Mouse (Mus musculus) Patski (cell line): ENCODE data around the gene Nrxn3. TPM values are rescaled to one million over a fixed set of nuclear protein-coding genes. Genes with fewer than 3 reads are reported as not detected.

Experiments used
- ATAC-seq: fragments of 100-300 bp; one replicate; pipeline ENCODE4 v1.8.0; 2021
- CTCF ChIA-PET: fragments of 350-600 bp; sonication (Branson Sonifier 250); formaldehyde crosslinking; loops from one replicate; lab custom pipeline; 2022; ENCODE audit warnings: inconsistent platforms; lab: Charles Lee
- POLR2A ChIA-PET: fragments of 350-600 bp; sonication (Branson Sonifier 250); formaldehyde crosslinking; loops from one replicate; lab custom pipeline; 2022; ENCODE audit warnings: antibody characterized with exemption, inconsistent platforms; lab: Charles Lee
- DNase-seq: peaks from one replicate; pipeline ENCODE4 v3.0.0-alpha.2; 2011; ENCODE audit warnings: low read depth, low spot score
- H3K27me3 ChIP-seq: fragments of 371-371 bp; one replicate; pipeline ENCODE4 v1.5.1; 2021
- CTCF ChIP-seq: fragments of 100-300 bp; IDR thresholded peaks from one replicate; pipeline ENCODE4 v1.5.1; 2021
- in situ Hi-C: fragments of 300-500 bp; cut with MboI; formaldehyde crosslinking; loops from 3 replicates; pipeline ENCODE4 v1.11.1; 2018; ENCODE audit warnings: low pct_unique_long_range_greater_than_20kb, mixed read lengths
- polyA plus RNA-seq: library from polyadenylated mRNA; unstranded; gene quantifications from one replicate; pipeline ENCODE4 v1.2.3, GENCODE M21; 2021

Gene Nrxn3
- polyA plus RNA-seq, 1 experiment from 2014 or later = not detected

DNA sequence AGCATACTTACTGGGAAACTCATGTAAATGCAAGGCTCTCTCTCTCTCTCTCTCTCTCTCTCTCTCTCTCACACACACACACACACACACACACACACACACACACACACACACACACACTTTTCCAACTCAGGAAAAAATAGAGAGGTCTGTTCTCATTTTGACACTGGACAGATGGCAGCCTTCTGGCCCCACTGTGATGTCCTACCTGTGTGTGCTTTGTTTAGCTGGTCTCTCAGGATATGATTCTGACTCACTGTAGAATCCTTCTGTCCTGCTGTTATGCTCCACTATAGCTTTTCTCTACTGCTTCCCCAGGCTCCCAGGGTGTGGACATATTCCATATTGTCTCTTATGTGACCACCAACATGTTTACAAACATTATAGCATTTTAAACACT, 1363.2 kb downstream of the Nrxn3 start:
- in situ Hi-C loops = no loop called here
- POLR2A ChIA-PET = no interaction called here
- H3K27me3 ChIP-seq = no peaks in the 10 kb centered on the region

DNA sequence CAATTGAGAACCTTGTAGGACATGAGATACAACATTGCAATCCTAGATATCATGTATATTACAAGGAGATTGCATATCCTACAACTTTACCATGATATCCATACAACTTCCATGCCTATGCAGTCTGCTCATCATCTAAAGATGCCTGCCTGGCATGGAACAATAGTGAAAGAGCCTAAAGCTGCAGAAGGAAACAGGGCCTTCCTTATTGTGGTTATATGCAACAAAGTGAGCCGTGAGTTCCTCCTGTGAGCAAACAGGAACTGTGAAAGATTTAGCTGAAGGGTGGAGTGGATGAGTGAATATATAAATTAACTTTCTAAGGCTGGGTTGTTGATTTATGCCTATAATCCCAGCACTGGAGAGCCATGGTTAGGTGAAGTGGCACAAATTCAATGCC, 1373.1 kb downstream of the Nrxn3 start:
- no peak for ATAC-seq
- no peak for TF ChIP-seq CTCF
- POLR2A ChIA-PET = no interaction called here
- in situ Hi-C loops = no loop called here
- CTCF ChIA-PET = interaction anchor here (0.7 kb wide), 1 partner anchor 19 kb away, joined by 3 read pairs; no protein-coding TSS in a partner anchor
- no peaks in the 10 kb centered on the region for H3K27me3 ChIP-seq
- DNase-seq = no peak

More for the DNA sequence above, 1363.2 kb downstream of the Nrxn3 start:
- ATAC-seq (no peak), DNase-seq (no peak)
- no peak for TF ChIP-seq CTCF
- CTCF ChIA-PET = no interaction called here

DNA sequence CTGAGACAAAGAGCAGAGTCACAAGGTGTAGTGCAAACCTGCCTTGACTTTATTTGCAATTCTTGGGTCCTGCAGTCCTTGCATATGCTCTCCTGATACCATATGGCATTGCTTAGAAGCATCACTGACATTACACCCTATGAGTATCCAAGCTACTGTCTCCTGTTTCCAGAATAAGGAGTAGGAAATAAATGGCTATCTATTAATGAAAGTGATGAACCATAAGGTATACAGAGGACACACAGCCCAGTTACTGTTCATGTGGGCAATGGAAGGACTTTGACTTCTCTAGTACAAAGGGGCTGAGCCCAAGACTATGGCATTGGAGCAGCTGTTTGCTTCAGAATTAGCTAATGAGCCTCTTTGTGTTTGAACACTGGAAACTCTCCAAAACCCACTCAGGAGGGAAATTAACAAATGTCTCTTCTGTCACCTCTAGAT, 1390.7 kb downstream of the Nrxn3 start:
- no peak for TF ChIP-seq CTCF
- in situ Hi-C loops = no loop called here
- CTCF ChIA-PET = interaction anchor here (1.5 kb wide), 1 partner anchor 18 kb away, joined by 3 read pairs; no protein-coding TSS in a partner anchor
- DNase-seq (no peak), ATAC-seq (no peak)
- no peaks in the 10 kb centered on the region for H3K27me3 ChIP-seq
- POLR2A ChIA-PET = no interaction called here

DNA sequence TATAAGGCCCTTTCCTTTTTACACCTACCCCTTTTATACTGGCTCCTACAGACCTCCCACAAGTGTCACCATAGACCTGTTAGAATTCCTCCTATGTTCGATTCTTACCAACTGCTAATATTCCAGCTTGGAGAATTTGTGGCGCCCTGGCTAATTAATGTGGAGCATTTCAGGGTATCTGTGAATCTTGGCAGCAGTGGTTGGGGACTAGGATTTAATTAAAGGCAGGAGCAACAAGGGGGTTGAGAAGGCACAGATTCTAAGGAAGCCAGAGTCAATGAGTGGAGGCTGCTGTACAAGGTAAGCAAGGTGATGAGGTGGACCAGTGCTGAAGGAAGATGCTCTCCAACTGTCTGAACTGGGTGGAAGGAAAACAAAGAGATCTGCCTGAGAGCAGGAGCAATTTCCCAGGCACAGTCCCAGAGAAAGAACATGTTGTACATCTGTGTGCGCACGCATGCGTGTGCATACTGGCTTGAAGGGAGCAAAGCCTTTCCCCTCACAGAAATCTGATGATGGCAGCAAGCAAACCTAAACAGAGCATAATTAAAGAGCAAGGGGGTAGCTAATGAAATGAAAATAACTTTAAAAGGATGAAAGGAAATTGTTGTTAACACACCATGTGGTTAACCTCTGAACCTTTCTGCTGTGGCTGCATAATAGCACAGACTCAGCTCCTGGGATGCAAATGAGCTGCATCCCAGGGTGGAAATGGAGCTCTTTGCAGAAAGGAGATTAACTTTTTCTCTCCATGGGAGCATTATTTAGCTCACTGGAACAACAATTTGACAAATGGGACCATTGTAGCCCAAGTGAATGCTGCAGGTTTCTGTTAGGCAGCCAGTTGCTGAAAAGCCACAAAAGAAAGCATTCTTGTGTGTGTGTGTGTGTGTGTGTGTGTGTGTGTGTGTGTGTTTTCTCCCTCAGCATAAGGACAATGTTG, 1409.5 kb downstream of the Nrxn3 start:
- DNase-seq (peak; percentile 1), ATAC-seq (no peak)
- in situ Hi-C loops = no loop called here
- ChIA-PET CTCF (no interaction called here), POLR2A (interaction anchor here (0.7 kb wide), 1 partner anchor 827 kb away, joined by 4 read pairs; no protein-coding TSS in a partner anchor)
- H3K27me3 ChIP-seq = no peaks in the 10 kb centered on the region
- no peak for TF ChIP-seq CTCF

DNA sequence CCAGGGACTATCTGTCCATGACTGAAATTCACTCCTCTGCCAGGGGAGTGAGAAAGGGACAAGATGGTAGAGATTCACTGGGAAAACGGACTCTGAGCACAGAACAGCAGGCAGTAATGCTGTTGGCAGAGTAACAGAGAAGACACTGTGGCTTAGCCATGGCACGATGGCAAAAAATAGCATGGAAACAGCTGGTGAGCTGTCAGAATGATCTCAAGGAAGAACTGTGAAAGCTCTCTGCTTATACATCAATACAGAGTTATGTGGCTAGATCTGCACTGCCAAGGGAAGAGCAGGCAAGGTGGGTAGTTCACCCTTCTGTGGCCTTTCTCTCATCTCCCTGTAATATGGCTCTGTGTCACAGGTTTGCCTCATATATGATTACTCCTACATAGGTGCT, 1419.3 kb downstream of the Nrxn3 start:
- H3K27me3 ChIP-seq = no peaks in the 10 kb centered on the region
- DNase-seq (no peak), ATAC-seq (no peak)
- in situ Hi-C loops = no loop called here
- POLR2A ChIA-PET = no interaction called here
- CTCF ChIA-PET = no interaction called here
- TF ChIP-seq CTCF = no peak

DNA sequence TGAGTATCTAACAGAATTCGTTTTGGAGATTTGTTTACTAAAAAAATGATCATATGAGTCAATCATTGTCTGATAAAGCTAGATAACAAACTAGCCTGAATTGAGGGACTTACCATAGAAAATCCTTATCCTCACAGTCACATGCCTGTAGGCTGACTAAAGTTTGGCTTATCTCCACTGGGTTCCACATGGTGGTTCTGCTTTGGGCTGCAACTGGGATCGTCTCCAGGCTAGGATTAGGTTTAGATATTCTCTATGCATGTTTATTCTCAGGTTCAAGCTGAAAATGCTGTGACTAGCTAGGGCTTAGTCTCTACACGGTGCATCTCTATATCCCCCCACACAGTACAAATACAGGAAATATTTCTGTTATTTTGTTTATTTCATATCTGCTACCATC, 1421.6 kb downstream of the Nrxn3 start:
- TF ChIP-seq CTCF = no peak
- no peaks in the 10 kb centered on the region for H3K27me3 ChIP-seq
- DNase-seq = no peak
- no peak for ATAC-seq
- in situ Hi-C loops = no loop called here
- ChIA-PET POLR2A (no interaction called here), CTCF (interaction anchor here (0.6 to 1.0 kb wide), 2 partner anchors 15 to 825 kb away, joined by 3 to 4 read pairs; no protein-coding TSS in a partner anchor)

DNA sequence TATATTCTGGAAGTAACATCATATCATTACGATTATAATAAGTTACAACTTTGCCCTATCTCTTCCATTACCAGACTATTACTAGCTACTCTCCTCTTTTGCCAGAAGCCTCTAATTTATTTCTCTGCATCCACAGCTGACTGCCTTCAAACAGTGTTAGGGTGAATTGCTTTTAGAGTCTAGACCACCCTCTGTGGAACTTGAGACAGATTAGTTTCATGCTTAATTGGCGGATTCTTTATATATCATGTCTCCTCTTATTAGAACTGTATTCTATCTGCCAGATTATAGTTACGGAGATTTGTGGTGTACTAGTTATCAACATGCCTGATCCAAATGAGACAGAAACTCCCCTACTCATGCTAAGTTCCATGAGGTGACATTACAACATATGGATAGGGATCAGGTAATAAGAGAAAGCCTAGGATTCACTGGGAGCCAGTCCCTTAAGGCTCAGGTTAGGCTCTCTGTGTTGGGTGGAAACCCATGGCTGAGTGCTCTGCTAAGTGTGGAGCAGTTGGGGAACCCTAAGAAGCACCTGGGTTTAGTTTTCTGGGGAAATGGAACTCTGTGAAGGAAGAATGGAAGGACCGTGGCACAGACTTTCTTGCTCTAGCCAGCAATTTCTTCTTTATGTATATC, 1435.6 kb downstream of the Nrxn3 start:
- no peak for ATAC-seq
- ChIA-PET POLR2A (no interaction called here), CTCF (no interaction called here)
- in situ Hi-C loops = loop anchor here (25.0 kb wide), 2 partner anchors 646 to 1154 kb away; no protein-coding TSS in a partner anchor
- H3K27me3 ChIP-seq = no peaks in the 10 kb centered on the region
- DNase-seq = no peak
- TF ChIP-seq CTCF = no peak

DNA sequence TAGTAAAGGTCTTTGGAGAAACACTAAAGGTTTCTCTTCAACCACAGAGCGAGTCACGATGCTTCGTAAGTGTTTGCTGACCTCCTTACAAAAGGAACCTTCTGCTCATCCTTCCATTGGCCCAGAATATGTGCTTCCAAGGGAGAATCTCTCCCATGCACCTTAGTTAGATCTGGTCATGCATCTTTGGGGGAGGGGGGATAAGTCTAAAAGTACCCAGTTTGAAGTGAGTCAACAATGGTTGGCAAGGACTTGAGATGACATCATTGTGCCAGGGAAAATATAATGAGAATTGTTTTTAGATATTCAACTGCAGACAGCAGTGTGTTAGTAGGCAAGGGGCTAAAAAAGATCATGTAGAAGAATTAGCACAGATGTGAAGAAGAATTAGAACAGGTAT, 1437.2 kb downstream of the Nrxn3 start:
- CTCF ChIA-PET = interaction anchor here (0.9 to 1.1 kb wide), 2 partner anchors 11 to 15 kb away, joined by 3 to 4 read pairs; no protein-coding TSS in a partner anchor

DNA sequence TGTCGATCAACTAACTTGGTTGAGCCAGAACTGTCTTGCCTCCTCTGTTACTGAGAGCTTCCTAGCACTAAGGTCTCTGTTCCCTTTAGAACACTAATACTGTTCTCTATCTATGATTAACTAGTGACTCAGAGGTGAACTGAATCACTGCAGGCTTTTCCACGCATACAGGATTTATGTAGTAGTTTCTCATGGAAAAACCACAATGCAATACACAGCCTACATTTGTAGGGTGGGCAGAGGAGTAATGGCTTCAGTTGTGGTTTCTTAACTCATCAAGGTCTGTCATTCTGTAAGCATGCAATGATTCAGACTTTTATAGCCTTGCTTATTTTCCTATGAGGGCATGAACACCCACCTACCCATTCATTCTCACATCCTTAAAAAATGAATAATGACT, 1443.4 kb downstream of the Nrxn3 start:
- CTCF ChIA-PET = no interaction called here
- peak; percentile 97 for ATAC-seq
- TF ChIP-seq CTCF = no peak
- peak; percentile 60 for DNase-seq
- POLR2A ChIA-PET = no interaction called here
- H3K27me3 ChIP-seq = no peaks in the 10 kb centered on the region
- in situ Hi-C loops = loop anchor here (10.0 to 25.0 kb wide), 3 partner anchors 191 to 1146 kb away; no protein-coding TSS in a partner anchor

More for the DNA sequence above, 1437.2 kb downstream of the Nrxn3 start:
- H3K27me3 ChIP-seq = no peaks in the 10 kb centered on the region
- POLR2A ChIA-PET = no interaction called here
- TF ChIP-seq CTCF = no peak
- ATAC-seq (no peak), DNase-seq (no peak)
- in situ Hi-C loops = loop anchor here (10.0 to 25.0 kb wide), 3 partner anchors 185 to 1152 kb away; no protein-coding TSS in a partner anchor

DNA sequence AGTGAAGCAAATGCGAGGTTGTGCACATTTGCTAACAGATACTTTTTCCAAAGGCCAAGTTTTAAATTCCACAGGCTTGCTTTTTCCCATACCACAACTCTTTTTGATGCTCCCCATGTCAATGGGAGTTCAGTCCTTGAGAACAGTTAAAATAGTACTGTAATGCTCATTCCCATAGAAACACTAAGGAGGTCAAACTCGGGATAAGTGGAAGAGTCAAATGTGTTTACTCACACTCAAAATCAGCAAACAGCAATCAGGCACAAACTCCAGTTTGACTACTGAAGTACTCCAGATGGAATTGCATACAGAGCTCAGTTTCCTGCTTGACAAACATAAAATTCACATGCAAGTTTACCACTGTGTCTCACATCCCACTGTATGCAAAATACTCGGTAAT, 1458.9 kb downstream of the Nrxn3 start:
- ChIA-PET CTCF (no interaction called here), POLR2A (no interaction called here)
- in situ Hi-C loops = no loop called here
- no peaks in the 10 kb centered on the region for H3K27me3 ChIP-seq
- ATAC-seq (no peak), DNase-seq (no peak)
- TF ChIP-seq CTCF = no peak
